Mouse (Mus musculus) heart, adult 9 months (tissue): ENCODE measurements around the gene Mrpl33.
"Not testable (repeated sequence)": the region's sequence is repeated elsewhere in the genome, so short reads cannot be mapped to it uniquely, and the experiment has no call there.

Source experiments
- DNase-seq, 2 experiments: peaks; one replicate each; pipeline ENCODE4 v3.0.0; 2022; ENCODE audit warnings: low spot score in 2 of 2

The Mrpl33 gene

GRCm38 (mm10) chr5:31596481-31597429 is at the start of gene Mrpl33:
Gene Mrpl33, plus strand, starts transcription at chr5:31596935.
- peak; percentile 56 to 62 for DNase-seq

GRCm38 (mm10) chr5:31559401-31559800 is 37.3 kb upstream of the Mrpl33 start:
- no peak for DNase-seq

GRCm38 (mm10) chr5:31560352-31560751 is 36.4 kb upstream of the Mrpl33 start:
- no peak for DNase-seq

GRCm38 (mm10) chr5:31562036-31562666 is 34.6 kb upstream of the Mrpl33 start:
- peak; percentile 70 to 75 for DNase-seq

GRCm38 (mm10) chr5:31563496-31563895 is 33.2 kb upstream of the Mrpl33 start:
- DNase-seq: peak; percentile 59 to 70

GRCm38 (mm10) chr5:31563905-31564304 is 32.8 kb upstream of the Mrpl33 start:
- DNase-seq: no peak

GRCm38 (mm10) chr5:31564976-31565375 is 31.8 kb upstream of the Mrpl33 start:
- DNase-seq: peak; percentile 82 to 83

GRCm38 (mm10) chr5:31566026-31566425 is 30.7 kb upstream of the Mrpl33 start:
- no peak for DNase-seq

GRCm38 (mm10) chr5:31566457-31566856 is 30.3 kb upstream of the Mrpl33 start:
- DNase-seq: no peak

- DNase-seq: no peak
Measured at GRCm38 (mm10) chr5:31567951-31568657, 28.6 kb upstream of the Mrpl33 start.

- DNase-seq: peak; percentile 85 to 90
Measured at GRCm38 (mm10) chr5:31571023-31571608, 25.6 kb upstream of the Mrpl33 start.

- no peak for DNase-seq
Measured at GRCm38 (mm10) chr5:31573722-31574121, 23.0 kb upstream of the Mrpl33 start.

- peak in 1 of 2 experiments; percentile 34 for DNase-seq
Measured at GRCm38 (mm10) chr5:31576539-31576975, 20.2 kb upstream of the Mrpl33 start.

- no peak for DNase-seq
Measured at GRCm38 (mm10) chr5:31581263-31581662, 15.5 kb upstream of the Mrpl33 start.

- no peak for DNase-seq
Measured at GRCm38 (mm10) chr5:31581932-31582331, 14.8 kb upstream of the Mrpl33 start.

- no peak for DNase-seq
Measured at GRCm38 (mm10) chr5:31583261-31583660, 13.5 kb upstream of the Mrpl33 start.

GRCm38 (mm10) chr5:31585526-31585925 is 11.2 kb upstream of the Mrpl33 start:
- no peak for DNase-seq

- DNase-seq: no peak
Measured at GRCm38 (mm10) chr5:31588016-31588415, 8.7 kb upstream of the Mrpl33 start.

GRCm38 (mm10) chr5:31588672-31589071 is 8.1 kb upstream of the Mrpl33 start:
- not testable (repeated sequence) for DNase-seq

GRCm38 (mm10) chr5:31589711-31590319 is 6.9 kb upstream of the Mrpl33 start:
- DNase-seq: no peak

- no peak for DNase-seq
Measured at GRCm38 (mm10) chr5:31591122-31591521, 5.6 kb upstream of the Mrpl33 start.
